Mouse (Mus musculus) T-helper 17 cell (primary cell): ENCODE measurements around the gene Stac.

Experiments
- in situ Hi-C, 2 experiments: fragments of 300-600 bp; cut with MboI, MseI; formaldehyde crosslinking; loops; 1 replicate in 1 of 2; 2 replicates in 1 of 2; pipeline ENCODE4 v1.15.1; 2025; ENCODE audit warnings: high pct_unique_total_duplicates in 2 of 2

The Stac gene

GRCm38 (mm10) chr9:111514586-111515473 lies 175.3 kb downstream of the Stac start:
- in situ Hi-C loops: no loop called here
